Mouse (Mus musculus) limb, embryonic 15.5 days (tissue): ENCODE results near the gene Fgfr2. TPM values are rescaled to one million over a fixed set of nuclear protein-coding genes. Genes with fewer than 3 reads are reported as not detected.

Experiments
- ATAC-seq: fragments of 200-750 bp; cut with Nextera tagmentation; 2 replicates; pipeline ENCODE4 v1.8.0; 2017; ENCODE audit warnings: low read depth, moderate TSS enrichment; ENCODE audit not compliant: insufficient number of reproducible peaks, low FRiP score, low TSS enrichment
- H3K27ac ChIP-seq: fragments of 300-500 bp; sonication (generic); 2 replicates; pipeline ENCODE4 v1.5.1; 2015; ENCODE audit warnings: moderate library complexity, mild to moderate bottlenecking, inconsistent platforms
- H3K27me3 ChIP-seq: fragments of 300-500 bp; sonication (generic); 2 replicates; pipeline ENCODE4 v1.6.1; 2015; ENCODE audit warnings: inconsistent platforms
- H3K36me3 ChIP-seq: fragments of 300-500 bp; sonication (generic); 2 replicates; pipeline ENCODE4 v1.6.1; 2015; ENCODE audit warnings: inconsistent platforms
- H3K4me1 ChIP-seq: fragments of 300-500 bp; sonication (generic); 2 replicates; pipeline ENCODE4 v1.6.1; 2015; ENCODE audit warnings: inconsistent platforms
- H3K4me2 ChIP-seq: fragments of 300-500 bp; sonication (generic); 2 replicates; pipeline ENCODE4 v1.6.1; 2015; ENCODE audit warnings: mild to moderate bottlenecking, inconsistent platforms
- H3K4me3 ChIP-seq: fragments of 300-500 bp; sonication (generic); 2 replicates; pipeline ENCODE4 v1.5.1; 2015; ENCODE audit warnings: mild to moderate bottlenecking, inconsistent platforms
- H3K9ac ChIP-seq: fragments of 300-500 bp; sonication (generic); 2 replicates; pipeline ENCODE4 v1.6.1; 2015; ENCODE audit warnings: inconsistent platforms
- H3K9me3 ChIP-seq: fragments of 300-500 bp; sonication (generic); 2 replicates; pipeline ENCODE4 v1.6.1; 2016; ENCODE audit warnings: inconsistent platforms
- WGBS: fragments of 180-500 bp; shearing (Covaris S2); methylation state at CpG from one replicate; pipeline ENCODE4 v1.1.7; 2015; 5-methylcytosine and 5-hydroxymethylcytosine counted together
- polyA plus RNA-seq: library from polyadenylated mRNA; unstranded; fragments of >200 nt; fragmentation: Nextera tagmentation; extraction: Ambion mirVana; gene quantifications from 2 replicates; pipeline ENCODE4 v1.2.1, GENCODE M21; 2015

Gene Fgfr2
- polyA plus RNA-seq, 1 experiment from 2014 or later: 101 TPM

- H3K27ac ChIP-seq: no peak overlapping the region
- WGBS: 81% methylated on average over 2 of the region's 2 CpGs
- H3K9me3 ChIP-seq: no peaks in the 10 kb centered on the region
- H3K36me3 ChIP-seq: no peaks in the 10 kb centered on the region
- H3K9ac ChIP-seq: no peak overlapping the region
- no peak overlapping the region for H3K4me2 ChIP-seq
- no peak for ATAC-seq
- H3K27me3 ChIP-seq: no peaks in the 10 kb centered on the region
- no peaks in the 10 kb centered on the region for H3K4me1 ChIP-seq
- no peak overlapping the region for H3K4me3 ChIP-seq
These were observed 2104.0 kb downstream of the Fgfr2 start for GRCm38 (mm10) chr7:131019181-131019580.

GRCm38 (mm10) chr7:131011901-131012300 lies 2111.2 kb downstream of the Fgfr2 start:
- 74% methylated on average over 1 of the region's 1 CpGs for WGBS
- H3K27me3 ChIP-seq: no peaks in the 10 kb centered on the region
- H3K36me3 ChIP-seq: no peaks in the 10 kb centered on the region
- H3K4me1 ChIP-seq: no peaks in the 10 kb centered on the region
- H3K4me2 ChIP-seq: no peak overlapping the region
- H3K4me3 ChIP-seq: no peak overlapping the region
- H3K9me3 ChIP-seq: no peaks in the 10 kb centered on the region
- ATAC-seq: no peak
- no peak overlapping the region for H3K9ac ChIP-seq
- no peak overlapping the region for H3K27ac ChIP-seq

- Histone ChIP-seq H3K27ac (no peak overlapping the region), H3K4me3 (no peak overlapping the region), H3K36me3 (no peaks in the 10 kb centered on the region), H3K9me3 (no peaks in the 10 kb centered on the region; the same call in 1 of the 2 replicates), H3K9ac (no peak overlapping the region), H3K4me1 (no peaks in the 10 kb centered on the region), H3K27me3 (no peaks in the 10 kb centered on the region), H3K4me2 (no peak overlapping the region)
- no peak for ATAC-seq
- WGBS: 79% methylated on average over 5 of the region's 5 CpGs
These were observed 2114.0 kb downstream of the Fgfr2 start for GRCm38 (mm10) chr7:131009178-131009577.

- H3K4me2 ChIP-seq: no peak overlapping the region
- H3K9me3 ChIP-seq: no peaks in the 10 kb centered on the region; the same call in 1 of the 2 replicates
- H3K4me3 ChIP-seq: no peak overlapping the region
- no peak overlapping the region for H3K27ac ChIP-seq
- H3K36me3 ChIP-seq: no peaks in the 10 kb centered on the region
- no peaks in the 10 kb centered on the region for H3K4me1 ChIP-seq
- H3K27me3 ChIP-seq: no peaks in the 10 kb centered on the region
- WGBS: 88% methylated on average over 2 of the region's 2 CpGs
- no peak overlapping the region for H3K9ac ChIP-seq
- ATAC-seq: no peak
These were observed 2115.9 kb downstream of the Fgfr2 start for GRCm38 (mm10) chr7:131007221-131007620.

- WGBS: 82% methylated on average over 5 of the region's 5 CpGs
- Histone ChIP-seq H3K4me1 (no peaks in the 10 kb centered on the region), H3K27ac (no peak overlapping the region), H3K9ac (no peak overlapping the region), H3K4me2 (no peak overlapping the region), H3K27me3 (no peaks in the 10 kb centered on the region), H3K4me3 (no peak overlapping the region), H3K9me3 (no peaks in the 10 kb centered on the region; the same call in 1 of the 2 replicates), H3K36me3 (no peaks in the 10 kb centered on the region)
- ATAC-seq: no peak
These were observed 2119.1 kb downstream of the Fgfr2 start for GRCm38 (mm10) chr7:131004071-131004470.

GRCm38 (mm10) chr7:131001976-131002726 lies 2121.0 kb downstream of the Fgfr2 start:
- Histone ChIP-seq H3K4me1 (no peaks in the 10 kb centered on the region), H3K9ac (no peak overlapping the region), H3K9me3 (no peaks in the 10 kb centered on the region; the same call in 1 of the 2 replicates), H3K27ac (no peak overlapping the region), H3K4me3 (no peak overlapping the region), H3K27me3 (no peaks in the 10 kb centered on the region), H3K4me2 (no peak overlapping the region), H3K36me3 (no peaks in the 10 kb centered on the region)
- WGBS: 75% methylated on average over 12 of the region's 12 CpGs
- no peak for ATAC-seq

GRCm38 (mm10) chr7:130993907-130994306 lies 2129.2 kb downstream of the Fgfr2 start:
- 51% methylated on average over 8 of the region's 8 CpGs for WGBS
- peaks cover 12% of the 10 kb centered on the region for H3K4me1 ChIP-seq
- H3K9me3 ChIP-seq: no peaks in the 10 kb centered on the region
- H3K4me3 ChIP-seq: no peak overlapping the region
- no peak overlapping the region for H3K27ac ChIP-seq
- H3K9ac ChIP-seq: no peak overlapping the region
- H3K4me2 ChIP-seq: no peak overlapping the region
- ATAC-seq: no peak
- H3K27me3 ChIP-seq: no peaks in the 10 kb centered on the region
- no peaks in the 10 kb centered on the region for H3K36me3 ChIP-seq

- Histone ChIP-seq H3K9ac (no peak overlapping the region), H3K9me3 (no peaks in the 10 kb centered on the region), H3K27ac (no peak overlapping the region), H3K27me3 (no peaks in the 10 kb centered on the region), H3K4me3 (no peak overlapping the region), H3K4me2 (no peak overlapping the region), H3K4me1 (peaks cover 28% of the 10 kb centered on the region), H3K36me3 (peaks cover 4% of the 10 kb centered on the region; the same call in 1 of the 2 replicates)
- peak; percentile 46; the same call in 1 of the 2 replicates for ATAC-seq
- WGBS: 47% methylated on average over 13 of the region's 13 CpGs
These were observed 2131.9 kb downstream of the Fgfr2 start for GRCm38 (mm10) chr7:130991174-130991789.

GRCm38 (mm10) chr7:130989371-130989770 lies 2133.8 kb downstream of the Fgfr2 start:
- Histone ChIP-seq H3K9me3 (no peaks in the 10 kb centered on the region), H3K27ac (no peak overlapping the region), H3K27me3 (no peaks in the 10 kb centered on the region), H3K4me3 (no peak overlapping the region), H3K4me2 (no peak overlapping the region), H3K4me1 (peaks cover 28% of the 10 kb centered on the region), H3K36me3 (peaks cover 15% of the 10 kb centered on the region; the same call in 1 of the 2 replicates), H3K9ac (no peak overlapping the region)
- 67% methylated on average over 3 of the region's 3 CpGs for WGBS
- ATAC-seq: no peak

- H3K9me3 ChIP-seq: no peaks in the 10 kb centered on the region
- ATAC-seq: peak; percentile 60; the same call in 1 of the 2 replicates
- H3K27ac ChIP-seq: peak overlapping the region; percentile 35
- no peaks in the 10 kb centered on the region for H3K27me3 ChIP-seq
- peaks cover 35% of the 10 kb centered on the region for H3K4me1 ChIP-seq
- no peak overlapping the region for H3K9ac ChIP-seq
- WGBS: 23% methylated on average over 5 of the region's 5 CpGs
- H3K36me3 ChIP-seq: peaks cover 15% of the 10 kb centered on the region; the same call in 1 of the 2 replicates
- no peak overlapping the region for H3K4me3 ChIP-seq
- no peak overlapping the region for H3K4me2 ChIP-seq
These were observed 2135.0 kb downstream of the Fgfr2 start for GRCm38 (mm10) chr7:130988146-130988545.

- H3K4me3 ChIP-seq: no peak overlapping the region
- H3K36me3 ChIP-seq: peaks cover 15% of the 10 kb centered on the region; the same call in 1 of the 2 replicates
- no peak overlapping the region for H3K4me2 ChIP-seq
These were observed 2137.4 kb downstream of the Fgfr2 start for GRCm38 (mm10) chr7:130985716-130986115.

GRCm38 (mm10) chr7:130985193-130985592 lies 2138.0 kb downstream of the Fgfr2 start:
- WGBS: 81% methylated on average over 12 of the region's 12 CpGs

More at GRCm38 (mm10) chr7:130985716-130986115, 2137.4 kb downstream of the Fgfr2 start:
- 79% methylated on average over 3 of the region's 3 CpGs for WGBS
- Histone ChIP-seq H3K4me1 (peaks cover 39% of the 10 kb centered on the region), H3K9me3 (no peaks in the 10 kb centered on the region), H3K27me3 (no peaks in the 10 kb centered on the region), H3K27ac (no peak overlapping the region), H3K9ac (no peak overlapping the region)
- no peak for ATAC-seq

More at GRCm38 (mm10) chr7:130985193-130985592, 2138.0 kb downstream of the Fgfr2 start:
- Histone ChIP-seq H3K9ac (no peak overlapping the region), H3K4me2 (no peak overlapping the region), H3K9me3 (no peaks in the 10 kb centered on the region), H3K27me3 (no peaks in the 10 kb centered on the region), H3K4me1 (peaks cover 41% of the 10 kb centered on the region), H3K27ac (no peak overlapping the region), H3K36me3 (peaks cover 17% of the 10 kb centered on the region; the same call in 1 of the 2 replicates), H3K4me3 (no peak overlapping the region)
- no peak for ATAC-seq
